Mouse (Mus musculus) kidney, adult 18-20 months (tissue): ENCODE measurements at regions not wholly inside any gene's neighbourhood (a gene's known extent, or its start where the extent isn't known, plus 50 kb on each side); places are given as distances from the start of the nearest gene placed in this dataset.

Source experiments
- DNase-seq: peaks from one replicate; pipeline ENCODE4 v3.0.0; 2021

- DNase-seq, result no peak
Measured at GRCm38 (mm10) chr8:18536059-18536458, 442.0 kb downstream of the Defb40 start.

- no peak for DNase-seq
Measured at GRCm38 (mm10) chr8:18528120-18528519, 449.9 kb downstream of the Defb40 start.

GRCm38 (mm10) chr8:18512409-18512808 lies 465.6 kb downstream of the Defb40 start:
- DNase-seq, result no peak

GRCm38 (mm10) chr8:18506158-18507022 lies 471.7 kb downstream of the Defb40 start:
- no peak for DNase-seq

GRCm38 (mm10) chr8:18490620-18491019 lies 487.4 kb downstream of the Defb40 start:
- no peak for DNase-seq

- DNase-seq, result no peak
Measured at GRCm38 (mm10) chr8:18480081-18480480, 498.0 kb downstream of the Defb40 start.

GRCm38 (mm10) chr8:18478166-18478565 lies 499.9 kb downstream of the Defb40 start:
- DNase-seq, result no peak

GRCm38 (mm10) chr8:18467511-18467910 lies 510.5 kb downstream of the Defb40 start:
- DNase-seq, result no peak

- DNase-seq, result no peak
Measured at GRCm38 (mm10) chr8:18460609-18461008, 517.4 kb downstream of the Defb40 start.

GRCm38 (mm10) chr8:18457470-18457869 lies 520.6 kb downstream of the Defb40 start:
- no peak for DNase-seq

- no peak for DNase-seq
Measured at GRCm38 (mm10) chr8:18449015-18449414, 529.0 kb downstream of the Defb40 start.

- no peak for DNase-seq
Measured at GRCm38 (mm10) chr8:18442212-18442611, 535.8 kb downstream of the Defb40 start.

- no peak for DNase-seq
Measured at GRCm38 (mm10) chr8:18422846-18423245, 555.2 kb downstream of the Defb40 start.

GRCm38 (mm10) chr8:18412470-18412869 lies 565.6 kb downstream of the Defb40 start:
- no peak for DNase-seq

- no peak for DNase-seq
Measured at GRCm38 (mm10) chr8:18406446-18406845, 571.6 kb downstream of the Defb40 start.

GRCm38 (mm10) chr8:18388353-18388752 lies 589.7 kb downstream of the Defb40 start:
- peak; percentile 19 for DNase-seq

GRCm38 (mm10) chr8:18381615-18382178 lies 596.4 kb downstream of the Defb40 start:
- no peak for DNase-seq

- DNase-seq, result no peak
Measured at GRCm38 (mm10) chr8:18348716-18349115, 629.3 kb downstream of the Defb40 start.

- DNase-seq, result no peak
Measured at GRCm38 (mm10) chr8:18346248-18346647, 631.8 kb downstream of the Defb40 start.

GRCm38 (mm10) chr8:18345322-18345721 lies 632.7 kb downstream of the Defb40 start:
- DNase-seq, result peak; percentile 45

- no peak for DNase-seq
Measured at GRCm38 (mm10) chr8:18344838-18345237, 633.2 kb downstream of the Defb40 start.

- DNase-seq, result no peak
Measured at GRCm38 (mm10) chr8:18335576-18335975, 642.5 kb downstream of the Defb40 start.

- peak; percentile 11 for DNase-seq
Measured at GRCm38 (mm10) chr8:18328521-18328920, 649.5 kb downstream of the Defb40 start.

GRCm38 (mm10) chr8:18316488-18316887 lies 661.6 kb downstream of the Defb40 start:
- no peak for DNase-seq
